In genomic region chr3:92147420-92147819, GRCm38 (mm10) we compare ENCODE assay signal across 13 mouse cellular contexts. TPM values are rescaled to one million over a fixed set of nuclear protein-coding genes. Genes with fewer than 3 reads are reported as not detected.
DNase-seq lines count a peak whose midpoint lies in the region; TF ChIP-seq lines count a peak whose summit lies in the region.
"Had no signal": no experiment of that assay in that cellular context is flagged by ENCODE, and none has a peak within 500 bp of the region (broad histone marks: within the 10 kb centered on the region; RNA-seq: fewer than 3 reads in every experiment).

No protein-coding gene starts in this region.

- peak; percentile 6 for DNase-seq in adrenal gland, postnatal 10 days
- DNase-seq in adrenal gland, postnatal 4 days (ENCODE audit: low spot score in 2 of 2), result no peak
- DNase-seq in layer of hippocampus, adult 2 months (ENCODE audit: low spot score in 2 of 2), result no peak
- no peak for DNase-seq in layer of hippocampus, postnatal 10 days (ENCODE audit: low spot score in 2 of 2)
- DNase-seq in ZHBTc4 (ENCODE audit: low read depth, low spot score), result peak; percentile 24
- peak; percentile 26 for DNase-seq in kidney, postnatal 10 days
- DNase-seq in right cerebral cortex, postnatal 4 days, result no peak
- DNase-seq in urinary bladder, postnatal 10 days (ENCODE audit: low spot score), result no peak
- DNase-seq: cerebellum, adult 9-11 months; gastrocnemius, postnatal 14 days; lung, adult 18-20 months had no signal

- peak; percentile 69 for TF ChIP-seq CTCF in layer of hippocampus, adult 2 months (conservative IDR thresholded peaks at IDR 0.05)

- H3K4me3 ChIP-seq in layer of hippocampus, adult 2 months, result no peak overlapping the region
- H3K4me3 ChIP-seq: midbrain, embryonic 10.5 days had no signal

- no peak overlapping the region for H3K27ac ChIP-seq in layer of hippocampus, adult 2 months
- H3K27ac ChIP-seq: midbrain, embryonic 10.5 days had no signal

RNA-seq across cellular contexts. Expression of gene Lelp1, which starts 4.9 kb away (rescaled TPM):
- not detected for total RNA-seq in adrenal gland, postnatal 10 days (2021)
- total RNA-seq in adrenal gland, postnatal 4 days (2021), result not detected
- total RNA-seq in layer of hippocampus, adult 2 months (2021), result not detected
- not detected for total RNA-seq in layer of hippocampus, postnatal 10 days (2021)
- total RNA-seq: gastrocnemius, postnatal 14 days; left cerebral cortex, postnatal 25 days had no signal

RNA-seq across cellular contexts. Expression of gene Prr9, which starts 23.7 kb away (rescaled TPM):
- total RNA-seq in adrenal gland, postnatal 10 days (2021), result not detected
- total RNA-seq in adrenal gland, postnatal 4 days (2021), result not detected
- not detected for total RNA-seq in layer of hippocampus, adult 2 months (2021)
- total RNA-seq in layer of hippocampus, postnatal 10 days (2021), result not detected
- total RNA-seq: gastrocnemius, postnatal 14 days; left cerebral cortex, postnatal 25 days had no signal

Comparison
In these comparisons a context has a peak if more than half of its experiments do, and no peak if none do; other contexts are left out.
1. DNase-seq: peak in adrenal gland, postnatal 10 days (single experiment), ZHBTc4 (single experiment) and kidney, postnatal 10 days (single experiment); none in adrenal gland, postnatal 4 days (0 of 2), layer of hippocampus, adult 2 months (0 of 2), layer of hippocampus, postnatal 10 days (0 of 2), right cerebral cortex, postnatal 4 days (single experiment) and urinary bladder, postnatal 10 days (single experiment).